Mouse (Mus musculus): ENCODE results near the gene Tctex1d4. TPM values are rescaled to one million over a fixed set of nuclear protein-coding genes. Genes with fewer than 3 reads are reported as not detected.

The Tctex1d4 gene
- polyA plus RNA-seq, 1 experiment = not detected

- no peaks in the 10 kb centered on the region for H3K4me1 ChIP-seq (ENCODE audit: control insufficient read depth, insufficient read depth, insufficient read length, low read length)
- H3K4me3 ChIP-seq (ENCODE audit: insufficient read depth, low read depth, low read length) = no peak overlapping the region
- H3K27ac ChIP-seq (replicated peaks; ENCODE audit: low read depth, low read length) = no peak overlapping the region
Observed at GRCm38 (mm10) chr4:117108524-117108849, 18.1 kb upstream of the Tctex1d4 start.

GRCm38 (mm10) chr4:117109330-117109729, 17.3 kb upstream of the Tctex1d4 start:
- Histone ChIP-seq H3K4me1 (ENCODE audit: control insufficient read depth, insufficient read depth, insufficient read length, low read length) (no peaks in the 10 kb centered on the region), H3K27ac (replicated peaks; ENCODE audit: low read depth, low read length) (no peak overlapping the region), H3K4me3 (ENCODE audit: insufficient read depth, low read depth, low read length) (no peak overlapping the region)

- Histone ChIP-seq H3K4me3 (ENCODE audit: insufficient read depth, low read depth, low read length) (no peak overlapping the region), H3K27ac (replicated peaks; ENCODE audit: low read depth, low read length) (no peak overlapping the region), H3K4me1 (ENCODE audit: control insufficient read depth, insufficient read depth, insufficient read length, low read length) (no peaks in the 10 kb centered on the region)
Observed at GRCm38 (mm10) chr4:117110249-117110648, 16.3 kb upstream of the Tctex1d4 start.

GRCm38 (mm10) chr4:117110985-117111384, 15.6 kb upstream of the Tctex1d4 start:
- H3K4me3 ChIP-seq (ENCODE audit: insufficient read depth, low read depth, low read length) = no peak overlapping the region
- no peaks in the 10 kb centered on the region for H3K4me1 ChIP-seq (ENCODE audit: control insufficient read depth, insufficient read depth, insufficient read length, low read length)
- no peak overlapping the region for H3K27ac ChIP-seq (replicated peaks; ENCODE audit: low read depth, low read length)

GRCm38 (mm10) chr4:117113237-117113636, 13.4 kb upstream of the Tctex1d4 start:
- Histone ChIP-seq H3K4me1 (ENCODE audit: control insufficient read depth, insufficient read depth, insufficient read length, low read length) (no peaks in the 10 kb centered on the region), H3K4me3 (ENCODE audit: insufficient read depth, low read depth, low read length) (no peak overlapping the region)

GRCm38 (mm10) chr4:117115592-117115991, 11.0 kb upstream of the Tctex1d4 start:
- Histone ChIP-seq H3K4me3 (ENCODE audit: insufficient read depth, low read depth, low read length) (no peak overlapping the region), H3K27ac (replicated peaks; ENCODE audit: low read depth, low read length) (no peak overlapping the region), H3K4me1 (ENCODE audit: control insufficient read depth, insufficient read depth, insufficient read length, low read length) (peaks cover 3% of the 10 kb centered on the region; the same call in 1 of the 2 replicates)

More at GRCm38 (mm10) chr4:117113237-117113636, 13.4 kb upstream of the Tctex1d4 start:
- no peak overlapping the region for H3K27ac ChIP-seq (replicated peaks; ENCODE audit: low read depth, low read length)

GRCm38 (mm10) chr4:117117931-117118330, 8.7 kb upstream of the Tctex1d4 start:
- H3K4me3 ChIP-seq (ENCODE audit: insufficient read depth, low read depth, low read length) = no peak overlapping the region
- H3K27ac ChIP-seq (replicated peaks; ENCODE audit: low read depth, low read length) = no peak overlapping the region
- H3K4me1 ChIP-seq (ENCODE audit: control insufficient read depth, insufficient read depth, insufficient read length, low read length) = peaks cover 3% of the 10 kb centered on the region; the same call in 1 of the 2 replicates

GRCm38 (mm10) chr4:117119636-117120035, 7.0 kb upstream of the Tctex1d4 start:
- peaks cover 11% of the 10 kb centered on the region; the same call in 1 of the 2 replicates for H3K4me1 ChIP-seq (ENCODE audit: control insufficient read depth, insufficient read depth, insufficient read length, low read length)
- H3K4me3 ChIP-seq (ENCODE audit: insufficient read depth, low read depth, low read length) = peak overlapping the region; percentile 61
- H3K27ac ChIP-seq (replicated peaks; ENCODE audit: low read depth, low read length) = peak overlapping the region; percentile 89

- H3K4me1 ChIP-seq (ENCODE audit: control insufficient read depth, insufficient read depth, insufficient read length, low read length) = peaks cover 15% of the 10 kb centered on the region
- peak overlapping the region; percentile 61 for H3K4me3 ChIP-seq (ENCODE audit: insufficient read depth, low read depth, low read length)
- peak overlapping the region; percentile 89 for H3K27ac ChIP-seq (replicated peaks; ENCODE audit: low read depth, low read length)
Observed at GRCm38 (mm10) chr4:117120052-117120444, 6.5 kb upstream of the Tctex1d4 start.

GRCm38 (mm10) chr4:117120445-117121414, 5.9 kb upstream of the Tctex1d4 start:
- Histone ChIP-seq H3K4me3 (ENCODE audit: insufficient read depth, low read depth, low read length) (peak overlapping the region; percentile 70), H3K4me1 (ENCODE audit: control insufficient read depth, insufficient read depth, insufficient read length, low read length) (peaks cover 22% of the 10 kb centered on the region), H3K27ac (replicated peaks; ENCODE audit: low read depth, low read length) (peak overlapping the region; percentile 89)

GRCm38 (mm10) chr4:117122209-117122608, 4.4 kb upstream of the Tctex1d4 start:
- peak overlapping the region; percentile 82 for H3K27ac ChIP-seq (replicated peaks; ENCODE audit: low read depth, low read length)
- H3K4me3 ChIP-seq (ENCODE audit: insufficient read depth, low read depth, low read length) = peak overlapping the region; percentile 24; the same call in 1 of the 2 replicates
- H3K4me1 ChIP-seq (ENCODE audit: control insufficient read depth, insufficient read depth, insufficient read length, low read length) = peaks cover 32% of the 10 kb centered on the region

GRCm38 (mm10) chr4:117123546-117124217, 2.9 kb upstream of the Tctex1d4 start:
- no peak overlapping the region for H3K4me3 ChIP-seq (ENCODE audit: insufficient read depth, low read depth, low read length)
- peaks cover 32% of the 10 kb centered on the region for H3K4me1 ChIP-seq (ENCODE audit: control insufficient read depth, insufficient read depth, insufficient read length, low read length)
- H3K27ac ChIP-seq (replicated peaks; ENCODE audit: low read depth, low read length) = peak overlapping the region; percentile 41

GRCm38 (mm10) chr4:117124218-117124517, 2.4 kb upstream of the Tctex1d4 start:
- Histone ChIP-seq H3K4me1 (ENCODE audit: control insufficient read depth, insufficient read depth, insufficient read length, low read length) (peaks cover 32% of the 10 kb centered on the region), H3K27ac (replicated peaks; ENCODE audit: low read depth, low read length) (peak overlapping the region; percentile 100), H3K4me3 (ENCODE audit: insufficient read depth, low read depth, low read length) (no peak overlapping the region)

- Histone ChIP-seq H3K27ac (replicated peaks; ENCODE audit: low read depth, low read length) (peak overlapping the region; percentile 100), H3K4me1 (ENCODE audit: control insufficient read depth, insufficient read depth, insufficient read length, low read length) (peaks cover 31% of the 10 kb centered on the region), H3K4me3 (ENCODE audit: insufficient read depth, low read depth, low read length) (no peak overlapping the region; the same call in 1 of the 2 replicates)
Observed at GRCm38 (mm10) chr4:117124518-117125347, 1.9 kb upstream of the Tctex1d4 start.
